Mouse (Mus musculus) CD8-positive naive resting alpha-beta T cell, adult 2 months (primary cell): ENCODE measurements around the gene Nav1.

Source experiments
- DNase-seq, 2 experiments: peaks; one replicate each; pipeline ENCODE4 v3.0.0; 2022; ENCODE audit warnings: low read depth in 2 of 2, low spot score in 2 of 2

The Nav1 gene

GRCm38 (mm10) chr1:135520550-135521168 is 86.4 kb downstream of the Nav1 start:
- no peak for DNase-seq

GRCm38 (mm10) chr1:135518661-135519060 is 88.4 kb downstream of the Nav1 start:
- no peak for DNase-seq

GRCm38 (mm10) chr1:135517469-135517868 is 89.6 kb downstream of the Nav1 start:
- no peak for DNase-seq

GRCm38 (mm10) chr1:135516511-135517305 is 90.4 kb downstream of the Nav1 start:
- no peak for DNase-seq

GRCm38 (mm10) chr1:135515633-135516238 is 91.4 kb downstream of the Nav1 start:
- no peak for DNase-seq

- no peak for DNase-seq
These were observed 92.0 kb downstream of the Nav1 start for GRCm38 (mm10) chr1:135514913-135515632.

- no peak for DNase-seq
These were observed 93.0 kb downstream of the Nav1 start for GRCm38 (mm10) chr1:135514046-135514445.

- DNase-seq, result no peak
These were observed 93.6 kb downstream of the Nav1 start for GRCm38 (mm10) chr1:135513464-135513863.

DNA sequence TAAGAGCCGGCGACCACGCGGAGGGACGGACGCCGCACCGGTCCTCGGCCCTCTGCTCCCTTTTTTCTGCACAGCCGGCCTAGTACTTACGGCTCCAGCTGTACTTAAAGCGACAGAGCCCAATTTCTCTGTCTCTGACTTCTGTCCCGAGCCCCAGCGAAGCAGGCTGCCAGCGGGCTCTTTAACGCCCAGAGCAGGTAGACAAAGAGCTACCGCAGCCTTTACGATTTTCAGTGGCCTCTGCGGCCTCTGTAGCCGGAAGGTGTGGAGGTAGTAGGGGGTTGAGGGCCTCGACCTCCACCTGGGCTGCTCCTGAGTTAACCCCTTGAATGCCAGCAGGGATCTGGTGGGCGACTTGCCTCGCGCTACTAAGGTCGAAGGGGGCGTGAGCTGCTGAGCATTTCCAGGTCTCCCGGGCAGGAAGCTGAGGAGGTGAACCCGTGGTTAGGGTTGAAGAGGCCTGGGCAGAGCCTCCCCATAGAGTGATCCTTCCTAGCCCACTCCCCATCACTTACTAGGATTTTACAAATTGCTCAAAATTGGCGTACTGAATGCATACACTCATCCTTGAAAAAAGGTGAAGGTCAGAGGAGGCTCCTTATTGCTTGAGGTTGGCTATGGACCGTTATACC is 96.6 kb downstream of the Nav1 start:
- peak; percentile 12 to 25 for DNase-seq

GRCm38 (mm10) chr1:135509145-135510084 is 97.7 kb downstream of the Nav1 start:
- DNase-seq, result no peak

GRCm38 (mm10) chr1:135508349-135508634 is 98.8 kb downstream of the Nav1 start:
- no peak for DNase-seq

GRCm38 (mm10) chr1:135507572-135508348 is 99.3 kb downstream of the Nav1 start:
- no peak for DNase-seq

DNA sequence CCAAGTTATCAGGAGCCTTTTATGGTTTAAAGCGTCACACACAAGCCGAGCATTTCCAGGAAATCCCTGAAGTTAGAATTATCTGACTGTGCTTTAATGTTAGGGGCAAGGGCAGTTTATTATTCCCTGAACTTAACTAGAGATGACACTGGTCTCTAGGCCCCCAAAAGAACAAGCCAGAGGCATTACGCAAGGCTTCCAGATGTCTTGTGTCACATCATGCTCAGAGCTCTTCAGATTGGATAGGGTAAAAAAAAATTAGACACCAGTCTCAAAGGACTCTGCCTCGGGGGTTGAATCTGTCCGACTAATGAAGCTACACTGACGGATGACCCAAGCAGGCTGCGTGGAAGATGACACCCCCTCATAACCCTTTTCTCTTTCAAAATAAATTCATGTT is 101.6 kb downstream of the Nav1 start:
- no peak for DNase-seq

- no peak for DNase-seq
These were observed 103.7 kb downstream of the Nav1 start for GRCm38 (mm10) chr1:135503436-135503835.

GRCm38 (mm10) chr1:135502750-135503149 is 104.3 kb downstream of the Nav1 start:
- no peak for DNase-seq

DNA sequence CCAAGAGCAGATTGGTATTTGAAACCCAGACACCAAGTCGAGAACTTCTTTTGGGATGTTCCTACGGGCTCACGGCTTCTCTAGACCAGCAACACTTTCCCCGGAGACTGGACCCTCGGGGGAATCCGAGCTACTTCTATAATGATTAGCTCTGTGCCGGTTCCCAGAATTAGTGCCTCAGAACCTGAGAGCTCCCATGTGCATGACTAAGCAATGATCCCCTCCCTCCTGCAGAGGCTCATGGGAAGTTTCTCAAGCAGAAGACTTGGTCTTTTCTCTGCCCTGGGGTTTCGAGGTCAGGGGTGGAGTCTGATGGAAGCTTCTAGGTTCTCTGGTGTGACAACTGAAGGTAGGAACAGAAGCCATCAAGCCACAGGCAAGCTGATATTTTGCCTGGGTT is 105.0 kb downstream of the Nav1 start:
- no peak for DNase-seq

- no peak for DNase-seq
These were observed 108.4 kb downstream of the Nav1 start for GRCm38 (mm10) chr1:135498455-135499358.

DNA sequence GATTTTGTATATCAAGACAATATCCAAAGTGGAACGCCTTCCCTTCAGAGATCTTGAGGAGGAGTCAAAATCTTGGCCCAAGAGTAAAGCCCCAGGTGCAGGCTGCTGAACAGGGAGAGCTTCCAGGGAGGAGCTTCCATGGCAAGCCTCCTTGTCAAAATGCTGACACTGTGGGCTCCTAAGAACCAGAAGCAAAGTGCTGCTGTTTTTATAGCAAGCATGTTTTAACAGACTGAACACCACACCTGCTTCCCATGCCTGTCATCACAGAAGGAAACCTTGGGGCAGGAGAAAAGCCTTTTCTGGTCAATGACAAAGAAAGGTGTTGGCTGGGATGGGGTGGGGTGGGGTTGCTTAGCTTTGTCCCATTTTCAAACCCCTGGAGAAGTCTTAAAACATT is 112.0 kb downstream of the Nav1 start:
- DNase-seq, result no peak

DNA sequence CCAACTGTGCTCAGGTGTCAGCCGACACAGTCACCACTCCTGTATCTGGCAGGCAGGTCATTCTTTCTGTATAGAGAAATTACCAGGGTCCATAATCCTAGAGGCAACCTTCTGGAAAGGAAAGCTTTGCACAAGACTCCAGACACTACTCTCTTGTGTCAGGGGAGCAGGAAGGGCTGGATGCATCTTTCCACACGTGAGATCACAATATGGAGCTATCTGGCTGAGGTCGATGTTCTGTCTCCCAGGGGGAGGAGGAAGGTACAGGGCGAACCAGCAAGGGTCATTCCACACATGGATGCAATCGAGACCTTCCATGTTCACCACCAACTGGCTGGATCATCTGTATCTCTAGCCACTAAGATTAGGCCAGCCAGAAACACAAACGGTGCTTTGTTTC is 113.2 kb downstream of the Nav1 start:
- no peak for DNase-seq
